Mouse (Mus musculus) hindbrain, postnatal 0 days (tissue): ENCODE results near the gene Prdx5. TPM values are rescaled to one million over a fixed set of nuclear protein-coding genes. Genes with fewer than 3 reads are reported as not detected.
"Not testable (repeated sequence)": the region's sequence is repeated elsewhere in the genome, so short reads cannot be mapped to it uniquely, and the experiment has no call there.

Source experiments
- ATAC-seq: fragments of 200-750 bp; cut with Nextera tagmentation; 2 replicates; pipeline ENCODE4 v1.8.0; 2017; ENCODE audit warnings: mild to moderate bottlenecking, moderate TSS enrichment, moderate library complexity
- DNase-seq: peaks from one replicate; pipeline ENCODE4 v3.0.0-alpha.2; 2015; ENCODE audit warnings: low spot score
- H3K27ac ChIP-seq: fragments of 300-500 bp; sonication (generic); 2 replicates; pipeline ENCODE4 v1.5.1; 2014; ENCODE audit warnings: mild to moderate bottlenecking
- H3K27me3 ChIP-seq: fragments of 300-500 bp; sonication (generic); 2 replicates; pipeline ENCODE4 v1.6.1; 2014; ENCODE audit warnings: low read length, mixed read lengths; ENCODE audit not compliant: insufficient read depth
- H3K36me3 ChIP-seq: fragments of 300-500 bp; sonication (generic); 2 replicates; pipeline ENCODE4 v1.6.1; 2014; ENCODE audit warnings: low read length, mixed read lengths; ENCODE audit not compliant: insufficient read depth
- H3K4me1 ChIP-seq: fragments of 300-500 bp; sonication (generic); 2 replicates; pipeline ENCODE4 v1.6.1; 2014; ENCODE audit warnings: antibody characterized with exemption, low read length, mixed read lengths; ENCODE audit not compliant: insufficient read depth
- H3K4me2 ChIP-seq: fragments of 300-500 bp; sonication (generic); 2 replicates; pipeline ENCODE4 v1.6.1; 2014; ENCODE audit warnings: low read depth, mild to moderate bottlenecking, low read length, moderate library complexity, mixed read lengths
- H3K4me3 ChIP-seq: fragments of 300-500 bp; sonication (generic); 2 replicates; pipeline ENCODE4 v1.5.1; 2014; ENCODE audit warnings: low read length
- H3K9ac ChIP-seq: fragments of 300-500 bp; sonication (generic); replicated peaks from 2 replicates; pipeline ENCODE4 v1.6.1; 2014; ENCODE audit warnings: mild to moderate bottlenecking, low read length, moderate library complexity, mixed read lengths
- H3K9me3 ChIP-seq: fragments of 300-500 bp; sonication (generic); 2 replicates; pipeline ENCODE4 v1.6.1; 2016; ENCODE audit warnings: low read length, mixed read lengths
- CTCF ChIP-seq: IDR thresholded peaks from 2 replicates; pipeline ENCODE4 v1.5.1; 2016; ENCODE audit warnings: antibody characterized with exemption, control low read depth, low read depth
- WGBS: fragments of 180-500 bp; shearing (Covaris S2); extraction: QIAGEN DNeasy Blood & Tissue Kit; methylation state at CpG from one replicate; pipeline ENCODE4 v1.1.7; 2014; 5-methylcytosine and 5-hydroxymethylcytosine counted together
- polyA plus RNA-seq: library from polyadenylated mRNA; unstranded; fragments of >200 nt; fragmentation: Nextera tagmentation; extraction: Ambion mirVana; gene quantifications from 2 replicates; pipeline ENCODE4 v1.2.1, GENCODE M21; 2015
- total RNA-seq: library from RNA; depleted of rRNA; stranded (reverse); fragments of >200 nt; gene quantifications from 2 replicates; pipeline ENCODE4 v1.2.3, GENCODE M21; 2014

Prdx5 gene
- total and polyA plus RNA-seq, 2 experiments from 2014 or later, result 184 to 589 TPM

DNA sequence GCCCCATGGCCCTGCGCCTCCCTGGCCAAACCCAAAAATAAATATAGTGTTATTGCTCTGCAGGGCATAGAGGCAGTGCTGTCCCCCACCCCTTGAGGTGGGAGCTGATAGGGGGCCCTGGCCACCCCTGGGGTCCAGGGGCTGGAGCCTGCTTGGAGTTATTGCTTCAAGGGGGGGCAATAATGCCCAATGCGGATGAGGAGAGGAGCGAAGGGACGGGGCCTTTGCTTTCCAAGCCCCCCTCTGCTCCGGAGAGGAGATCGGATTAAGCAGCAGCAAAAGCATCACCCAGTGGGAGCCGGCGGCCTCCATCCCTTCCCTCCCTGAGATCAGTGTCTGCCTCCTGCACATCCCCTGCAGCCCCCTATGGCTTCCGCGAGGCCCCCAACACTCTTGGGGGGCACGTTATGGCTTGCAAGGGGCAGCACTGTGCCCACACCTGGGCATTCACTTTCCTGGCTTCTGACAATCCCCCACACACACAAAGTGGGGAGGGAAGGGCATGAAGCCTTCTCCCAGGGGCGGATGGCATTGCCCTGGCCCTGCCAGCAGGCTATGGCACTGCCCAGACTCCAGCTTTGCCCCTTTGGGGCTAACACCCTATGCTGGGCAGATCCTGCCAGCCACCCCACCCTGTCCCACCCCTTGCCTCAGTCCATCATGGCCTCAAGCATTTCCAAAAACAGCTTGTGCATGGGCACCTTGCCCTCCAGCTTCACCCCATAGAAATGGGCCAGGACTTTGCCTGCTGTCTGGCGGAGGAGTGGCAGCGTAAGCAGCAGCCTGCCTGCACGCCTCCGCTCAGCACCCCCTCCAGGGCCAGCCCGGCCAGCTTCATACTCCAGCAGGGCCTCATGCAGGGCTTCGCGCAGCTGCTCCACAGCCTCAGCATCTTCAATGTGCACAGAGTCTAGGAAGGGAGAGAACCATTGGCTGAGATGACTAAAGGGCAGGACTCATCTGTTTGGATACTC, 1.5 kb upstream of the Prdx5 start:
- peaks cover 35% of the 10 kb centered on the region for H3K36me3 ChIP-seq
- no peak for DNase-seq
- H3K9ac ChIP-seq, result no peak overlapping the region; the same call in 1 of the 2 replicates
- 78% methylated on average over 19 of the region's 19 CpGs for WGBS
- no peaks in the 10 kb centered on the region for H3K9me3 ChIP-seq
- H3K4me3 ChIP-seq, result no peak overlapping the region
- H3K27me3 ChIP-seq, result no peaks in the 10 kb centered on the region
- TF ChIP-seq CTCF, result no peak
- peak overlapping the region; percentile 25 for H3K4me2 ChIP-seq
- H3K27ac ChIP-seq, result no peak overlapping the region
- H3K4me1 ChIP-seq, result peaks cover 10% of the 10 kb centered on the region; the same call in 1 of the 2 replicates
- ATAC-seq, result no peak

GRCm38 (mm10) chr19:6910306-6910705, 400 bp upstream of the Prdx5 start:
- H3K9me3 ChIP-seq, H3K27me3 ChIP-seq: not testable (repeated sequence)
- peaks cover 42% of the 10 kb centered on the region for H3K36me3 ChIP-seq
- ATAC-seq, result peak; percentile 13
- peak overlapping the region; percentile 73 for H3K4me2 ChIP-seq
- peak overlapping the region; percentile 63 for H3K9ac ChIP-seq
- H3K4me1 ChIP-seq, result peaks cover 10% of the 10 kb centered on the region; the same call in 1 of the 2 replicates
- peak overlapping the region; percentile 55 for H3K4me3 ChIP-seq
- WGBS, result under 1% methylated on average over 29 of the region's 30 CpGs
- peak; percentile 54 for DNase-seq
- peak overlapping the region; percentile 98 for H3K27ac ChIP-seq

DNA sequence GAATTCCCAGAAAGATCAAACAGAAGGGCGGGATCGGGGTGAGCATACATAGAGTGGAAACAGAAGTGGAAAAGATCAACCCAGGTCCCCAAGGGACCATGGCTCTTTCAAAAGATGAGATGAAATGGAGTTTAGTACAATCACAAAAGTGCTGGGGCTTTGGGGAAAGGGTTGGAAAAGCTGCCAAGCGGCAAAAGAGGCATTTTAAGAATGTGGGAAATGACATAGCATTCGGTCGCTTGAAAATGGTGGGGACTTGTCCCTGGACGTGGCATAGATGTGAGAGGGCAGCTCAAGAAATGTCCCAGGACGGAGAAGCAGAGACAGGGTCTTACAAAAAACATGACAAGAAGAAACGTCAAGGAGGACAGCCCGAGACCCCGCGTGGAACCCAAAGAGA, 885 bp downstream of the Prdx5 start:
- Histone ChIP-seq H3K9me3 (no peaks in the 10 kb centered on the region), H3K4me1 (peaks cover 10% of the 10 kb centered on the region; the same call in 1 of the 2 replicates), H3K9ac (peak overlapping the region; percentile 63), H3K27me3 (no peaks in the 10 kb centered on the region), H3K27ac (peak overlapping the region; percentile 98), H3K36me3 (peaks cover 42% of the 10 kb centered on the region), H3K4me2 (peak overlapping the region; percentile 73), H3K4me3 (peak overlapping the region; percentile 55)
- peak; percentile 38 for DNase-seq
- TF ChIP-seq CTCF, result no peak
- 11% methylated on average over 11 of the region's 11 CpGs for WGBS
- no peak for ATAC-seq

DNA sequence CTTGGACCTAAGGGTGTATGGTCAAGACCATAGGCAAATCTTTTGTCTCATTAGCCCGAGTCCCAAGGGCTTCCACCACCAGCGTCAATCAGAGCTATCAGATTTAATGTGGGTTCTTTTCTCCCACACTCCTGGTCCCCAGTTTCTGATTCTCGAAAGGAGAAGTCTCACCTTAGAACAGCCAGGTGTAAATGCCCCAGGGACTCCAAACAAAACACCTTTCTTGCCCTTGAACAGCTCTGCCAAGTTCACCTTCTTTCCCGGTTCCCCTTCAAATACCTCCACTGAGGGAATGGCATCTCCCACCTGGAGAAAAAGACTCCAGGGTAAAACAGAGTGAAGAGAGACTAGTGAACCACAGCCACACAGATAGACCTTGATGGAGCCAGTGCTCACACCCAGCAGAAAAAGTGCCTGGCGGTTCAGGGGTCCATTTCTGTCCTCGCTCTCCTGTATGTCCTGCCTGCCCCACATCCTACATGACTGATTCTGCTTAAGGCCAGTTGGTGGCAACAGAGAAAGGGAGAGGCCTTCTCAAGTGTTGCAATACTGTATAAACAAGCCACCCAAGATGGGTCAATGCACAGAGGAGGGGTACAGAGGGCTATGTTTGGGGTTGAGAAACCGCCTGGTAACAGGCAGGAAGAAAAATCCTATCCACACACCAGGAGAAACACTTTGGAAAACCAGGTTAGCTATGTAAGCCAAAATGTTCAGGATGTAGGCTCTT, 1.9 kb downstream of the Prdx5 start:
- no peak overlapping the region; the same call in 1 of the 2 replicates for H3K9ac ChIP-seq

DNA sequence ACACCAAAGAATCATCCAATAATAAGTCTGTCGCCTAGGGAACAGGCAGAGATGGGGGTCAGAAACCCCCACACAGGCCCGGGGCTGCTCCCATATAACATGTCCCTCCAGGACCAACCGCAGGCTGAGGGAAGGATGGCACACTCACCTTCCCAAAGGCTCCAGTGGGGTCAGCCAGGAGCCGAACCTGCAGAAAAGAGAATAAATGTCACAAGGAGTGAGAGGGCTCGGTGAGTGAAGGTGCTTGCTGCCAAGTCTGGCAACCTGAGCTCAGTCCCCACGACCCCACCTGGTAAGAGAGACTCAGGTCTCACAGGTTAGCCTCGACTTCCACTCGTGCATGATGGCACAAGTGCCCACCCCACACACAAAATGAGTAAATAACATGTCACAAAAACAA, 2.8 kb downstream of the Prdx5 start:
- no peak overlapping the region for H3K27ac ChIP-seq
- no peak for TF ChIP-seq CTCF
- ATAC-seq, result no peak

More for the DNA sequence above, 1.9 kb downstream of the Prdx5 start:
- H3K4me2 ChIP-seq, result peak overlapping the region; percentile 73
- no peak for DNase-seq
- ATAC-seq, result no peak
- H3K9me3 ChIP-seq, result no peaks in the 10 kb centered on the region
- TF ChIP-seq CTCF, result no peak
- H3K4me3 ChIP-seq, result peak overlapping the region; percentile 55
- no peaks in the 10 kb centered on the region for H3K27me3 ChIP-seq
- peaks cover 34% of the 10 kb centered on the region for H3K36me3 ChIP-seq
- peaks cover 10% of the 10 kb centered on the region; the same call in 1 of the 2 replicates for H3K4me1 ChIP-seq
- 87% methylated on average over 7 of the region's 7 CpGs for WGBS
- H3K27ac ChIP-seq, result no peak overlapping the region

DNA sequence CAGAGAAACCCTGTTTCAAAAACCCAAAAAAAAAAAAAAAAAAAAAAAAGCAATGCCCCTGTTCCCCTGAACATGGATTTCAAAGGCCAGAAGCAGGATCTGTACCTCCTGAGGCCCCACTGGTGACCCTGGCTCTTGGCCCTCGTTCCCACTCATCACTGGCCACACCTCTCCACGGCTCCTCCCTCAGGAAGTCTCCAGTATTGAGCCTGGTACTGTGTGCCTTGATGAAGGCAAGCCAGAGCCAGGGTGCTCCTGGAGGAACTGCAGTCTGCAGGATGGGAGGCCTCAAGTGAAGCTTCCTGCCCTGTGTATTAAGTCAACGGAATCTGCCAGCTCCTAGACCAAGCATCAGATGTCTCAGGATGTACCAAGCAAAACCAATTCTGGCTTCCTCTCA, 3.7 kb downstream of the Prdx5 start:
- no peaks in the 10 kb centered on the region for H3K9me3 ChIP-seq
- 77% methylated on average over 3 of the region's 3 CpGs for WGBS
- no peak for TF ChIP-seq CTCF

More for the DNA sequence above, 2.8 kb downstream of the Prdx5 start:
- Histone ChIP-seq H3K4me3 (no peak overlapping the region), H3K9ac (no peak overlapping the region), H3K4me1 (peaks cover 10% of the 10 kb centered on the region; the same call in 1 of the 2 replicates), H3K36me3 (peaks cover 25% of the 10 kb centered on the region), H3K4me2 (no peak overlapping the region), H3K9me3 (no peaks in the 10 kb centered on the region), H3K27me3 (no peaks in the 10 kb centered on the region)
- WGBS, result 91% methylated on average over 8 of the region's 8 CpGs
- DNase-seq, result no peak

More for the DNA sequence above, 3.7 kb downstream of the Prdx5 start:
- Histone ChIP-seq H3K4me1 (peaks cover 9% of the 10 kb centered on the region; the same call in 1 of the 2 replicates), H3K4me3 (no peak overlapping the region), H3K27me3 (no peaks in the 10 kb centered on the region), H3K4me2 (no peak overlapping the region), H3K36me3 (peaks cover 16% of the 10 kb centered on the region), H3K27ac (no peak overlapping the region), H3K9ac (no peak overlapping the region)
- ATAC-seq, result no peak
- no peak for DNase-seq
